Mouse (Mus musculus): ENCODE measurements at regions not wholly inside any gene's neighbourhood (a gene's known extent, or its start where the extent isn't known, plus 50 kb on each side); places are given as distances from the start of the nearest gene placed in this dataset.

DNA sequence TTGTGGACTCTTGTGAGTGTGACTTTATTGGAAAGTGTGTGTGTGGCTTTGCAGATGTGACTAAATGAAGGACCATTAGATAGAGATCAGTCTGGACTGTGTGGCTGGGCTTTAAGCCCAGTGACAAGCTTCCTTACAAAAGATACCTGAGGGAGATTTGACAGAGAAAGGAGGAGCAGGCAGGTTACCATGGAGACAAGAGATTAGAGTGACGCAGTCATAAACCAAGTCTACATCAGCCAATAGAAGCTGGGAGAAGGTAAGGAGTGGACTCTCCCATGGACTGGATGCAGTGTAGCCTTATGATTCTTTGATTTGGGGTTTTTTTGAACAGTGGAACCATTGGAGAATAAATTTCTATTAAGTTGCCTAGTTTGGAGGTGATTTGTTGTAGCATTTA is 181.6 kb upstream of the Gm6793 start:
- no peak for DNase-seq

GRCm38 (mm10) chr8:112195880-112196279 is 181.0 kb upstream of the Gm6793 start:
- DNase-seq, result no peak

DNA sequence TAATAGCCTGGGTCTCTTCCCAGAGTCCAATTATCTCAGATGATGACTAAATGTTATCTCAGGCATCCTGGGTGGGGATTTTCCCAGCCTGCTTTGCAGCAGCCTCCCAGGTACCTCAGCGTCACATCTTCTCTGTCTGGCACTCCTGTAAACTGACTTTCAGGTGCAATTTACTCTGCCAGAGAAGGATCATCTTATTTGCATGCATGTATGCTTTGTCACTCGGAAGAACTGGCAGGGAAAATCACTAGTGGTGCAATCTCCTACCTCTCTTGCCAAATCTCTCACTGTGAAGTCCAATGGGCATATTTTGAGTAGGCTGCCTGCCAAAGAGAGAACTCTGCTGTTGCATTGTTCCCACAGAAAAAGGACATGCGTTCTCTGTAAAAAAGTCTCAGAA is 177.0 kb upstream of the Gm6793 start:
- no peak for DNase-seq

DNA sequence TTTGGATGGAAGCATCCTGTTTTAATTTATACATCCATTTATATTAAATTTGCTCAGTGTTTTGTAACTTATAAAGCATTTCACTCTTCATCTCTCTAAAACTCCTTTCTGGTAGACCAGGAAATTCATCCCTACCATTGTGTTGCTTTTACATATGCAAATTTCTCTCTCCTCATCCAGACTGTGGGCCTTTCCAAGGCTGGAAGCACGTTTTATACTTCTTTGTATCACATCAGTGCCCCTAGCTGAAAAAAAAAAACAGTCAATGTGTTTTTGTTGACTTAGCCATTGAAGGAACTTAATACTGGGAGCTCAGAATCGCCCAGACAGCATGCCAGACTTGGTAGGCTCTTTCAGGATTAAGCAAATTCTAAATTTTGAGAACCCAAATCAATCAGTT is 174.9 kb upstream of the Gm6793 start:
- DNase-seq, result no peak

GRCm38 (mm10) chr8:112170184-112170583 is 155.3 kb upstream of the Gm6793 start:
- DNase-seq, result no peak

DNA sequence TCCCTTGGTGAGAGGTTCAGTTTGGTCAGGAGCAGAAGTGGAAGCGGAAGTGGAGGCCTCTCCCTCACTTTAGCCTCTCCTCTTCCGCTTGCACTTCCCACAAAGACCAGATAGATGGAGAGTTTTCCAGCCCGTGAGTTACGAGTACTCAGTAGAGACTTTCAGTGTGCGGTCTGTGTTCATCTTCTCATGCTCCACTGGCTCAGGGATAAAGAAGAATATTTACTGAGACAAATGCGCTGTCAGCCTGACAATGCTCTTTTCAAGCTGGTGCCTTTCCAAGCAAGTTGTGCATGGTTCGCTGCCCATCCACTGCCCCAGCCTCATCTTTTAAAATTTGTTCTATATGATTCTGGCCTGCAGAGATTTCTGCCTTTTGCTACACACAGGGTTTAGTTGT is 141.8 kb upstream of the Gm6793 start:
- DNase-seq, result no peak

DNA sequence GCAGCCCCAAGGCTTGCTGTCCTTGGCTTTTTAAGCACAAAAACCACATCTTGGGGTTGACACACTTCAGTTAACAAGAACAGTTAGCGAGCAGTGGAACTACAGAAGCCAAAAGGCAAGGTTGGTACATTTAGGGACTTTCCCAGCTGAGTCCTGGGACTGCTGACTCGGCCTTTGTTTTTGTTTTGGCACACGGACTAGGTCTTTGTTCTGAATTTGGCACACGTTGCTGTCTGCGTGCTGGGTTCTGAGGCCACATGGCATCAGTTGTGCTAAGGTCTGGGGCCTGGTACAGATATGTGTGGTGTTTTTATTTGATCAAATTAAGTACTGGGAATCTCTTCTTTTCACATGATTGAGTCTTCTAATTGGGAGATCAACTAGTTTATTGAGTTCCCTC is 124.1 kb upstream of the Gm6793 start:
- DNase-seq, result no peak

DNA sequence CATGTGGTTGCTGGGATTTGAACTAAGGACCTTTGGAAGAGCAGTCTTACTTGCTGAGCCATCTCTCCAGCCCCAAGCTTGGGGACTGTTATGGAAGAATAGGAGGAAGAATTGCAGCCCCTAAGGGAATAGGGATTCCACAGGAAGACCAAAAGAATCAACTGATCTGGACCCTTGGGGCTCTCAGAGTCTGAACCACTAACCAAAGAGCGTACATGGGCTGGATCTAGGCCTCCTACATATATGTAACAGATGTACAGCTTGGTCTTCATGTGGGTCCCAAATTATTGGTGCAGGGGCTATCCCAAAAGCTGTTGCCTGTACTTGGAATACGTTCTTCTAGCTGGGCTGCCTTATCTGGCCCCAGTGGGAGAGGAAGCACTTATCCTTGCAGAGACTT is 115.4 kb upstream of the Gm6793 start:
- DNase-seq, result no peak

DNA sequence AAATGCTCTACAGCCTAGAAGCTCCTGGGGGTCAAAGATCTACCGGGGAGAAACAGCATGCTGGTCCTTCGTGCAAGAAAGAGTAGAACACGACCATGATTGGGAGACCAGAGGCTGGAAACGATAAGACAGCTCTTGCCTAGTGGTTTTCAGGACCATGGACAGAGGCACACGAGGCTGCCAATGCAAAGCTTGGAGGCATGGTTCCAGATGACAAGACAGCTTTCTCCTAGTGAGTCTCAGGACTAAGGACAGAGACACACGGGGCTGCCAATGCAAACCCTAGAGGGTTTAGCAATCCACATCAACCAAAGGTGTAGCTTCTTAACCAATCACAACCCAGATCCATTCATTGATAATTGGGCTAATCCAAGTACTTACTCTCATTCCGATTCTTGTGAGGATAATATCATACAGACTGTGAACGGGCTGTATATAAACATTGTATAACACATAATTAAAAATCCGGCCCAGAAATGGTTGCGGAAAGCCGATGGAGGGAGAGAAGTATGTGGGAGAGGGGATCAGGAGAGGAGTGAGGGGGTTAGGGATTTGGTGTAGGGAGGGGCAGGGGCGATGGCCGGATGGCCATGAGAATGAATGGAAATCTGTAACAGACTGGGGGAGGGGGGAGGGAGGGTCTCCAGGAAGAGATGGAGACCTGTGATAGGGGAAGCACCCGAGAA is 114.1 kb upstream of the Gm6793 start:
- DNase-seq, result peak; percentile 77

DNA sequence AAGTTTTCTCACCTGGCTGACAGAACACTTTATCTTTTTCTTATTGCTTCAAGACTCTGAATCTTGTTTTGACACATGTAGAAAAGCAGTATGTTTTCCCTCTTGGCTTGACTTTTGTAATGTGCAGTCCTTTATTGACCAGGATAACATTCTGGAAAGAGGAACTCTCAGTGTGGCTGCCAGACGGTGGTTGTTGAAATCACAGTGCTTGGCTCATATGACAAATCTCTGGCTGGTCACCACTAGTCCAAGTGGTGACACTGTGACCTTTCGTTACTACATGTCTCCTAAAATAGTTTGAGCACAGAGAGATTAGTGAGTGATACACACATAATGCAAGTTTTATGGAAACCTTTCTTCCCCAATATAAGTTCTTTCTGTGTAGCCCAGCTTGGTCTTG is 97.1 kb upstream of the Gm6793 start:
- DNase-seq, result no peak

DNA sequence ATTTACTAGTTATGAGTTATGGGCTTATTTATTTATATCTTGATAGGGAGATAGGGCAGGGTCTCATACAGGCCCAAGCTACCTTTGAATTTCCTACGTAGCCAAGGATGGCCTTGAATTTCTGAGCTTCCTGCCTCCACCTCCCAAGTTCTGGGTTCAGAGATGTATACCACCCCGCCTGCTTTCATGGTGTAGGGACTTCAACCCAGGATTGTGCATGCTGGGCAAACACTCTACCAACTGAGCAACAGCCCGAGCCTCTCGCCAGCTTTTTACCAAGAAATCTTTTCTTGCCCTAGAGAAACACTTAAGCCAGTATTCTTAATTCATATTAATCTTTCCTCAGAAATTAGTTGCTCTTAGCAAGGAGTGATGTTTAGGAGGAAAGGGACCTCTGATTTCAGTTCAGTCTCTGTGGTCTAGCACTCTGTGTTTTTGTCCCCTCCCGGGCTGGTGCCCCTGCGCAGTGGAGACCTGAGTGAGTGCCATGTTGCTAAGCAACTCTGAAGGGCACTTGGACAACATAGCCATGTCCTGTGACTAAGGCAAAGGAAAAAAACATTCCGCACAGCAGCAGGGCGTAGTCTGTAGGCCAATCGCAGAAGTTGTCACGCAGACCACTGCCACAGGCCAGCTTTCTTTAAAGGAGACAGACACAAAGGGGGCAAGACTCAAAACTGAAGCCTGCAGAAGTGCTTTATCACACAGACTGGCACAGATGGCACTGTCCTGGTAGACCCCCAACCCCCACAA is 83.2 kb upstream of the Gm6793 start:
- peak; percentile 71 for DNase-seq

GRCm38 (mm10) chr8:112094881-112095280 is 80.0 kb upstream of the Gm6793 start:
- DNase-seq, result no peak

DNA sequence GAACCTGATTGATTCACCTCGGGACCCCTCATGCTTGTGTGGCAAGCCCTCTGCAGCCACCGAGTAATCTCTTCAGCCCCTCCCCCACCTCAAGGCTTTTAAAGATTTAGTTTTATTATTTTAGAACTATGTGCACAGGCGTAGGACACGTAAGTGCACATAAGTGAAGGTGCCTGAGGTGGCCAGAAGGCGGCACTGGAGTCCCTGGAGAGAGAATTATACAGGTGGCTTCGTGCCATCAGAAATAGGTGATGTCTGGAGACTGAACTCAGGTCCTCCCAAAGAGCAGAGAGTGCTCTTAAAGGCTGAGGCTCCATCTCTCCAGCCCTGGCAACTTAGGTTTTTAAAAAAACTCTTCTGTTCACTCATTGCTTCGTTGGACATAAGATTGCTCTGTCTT is 78.7 kb upstream of the Gm6793 start:
- DNase-seq, result peak; percentile 9

- DNase-seq, result no peak
Observed at GRCm38 (mm10) chr8:112092831-112093230, 78.0 kb upstream of the Gm6793 start.

GRCm38 (mm10) chr8:112078621-112079020 is 63.8 kb upstream of the Gm6793 start:
- DNase-seq, result no peak

DNA sequence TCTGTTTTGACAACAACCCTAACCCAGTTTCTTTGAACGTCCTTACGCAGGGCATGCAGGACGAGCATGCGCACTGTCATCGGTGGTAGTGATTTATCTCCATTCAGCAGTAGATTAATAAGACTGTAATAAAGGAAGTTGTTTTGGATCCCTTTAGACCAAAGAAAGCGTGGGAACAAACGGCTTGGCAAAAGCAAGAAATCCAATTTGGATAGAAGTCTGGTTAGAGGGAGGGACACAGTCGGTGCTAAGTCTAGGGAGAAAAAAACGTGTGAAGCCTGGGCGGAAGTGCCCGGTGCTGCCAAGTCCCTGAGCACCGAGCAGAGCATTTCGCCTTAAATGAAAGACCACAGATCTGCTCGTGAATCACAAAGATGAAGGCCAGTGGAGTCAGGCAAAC is 57.4 kb upstream of the Gm6793 start:
- no peak for DNase-seq

DNA sequence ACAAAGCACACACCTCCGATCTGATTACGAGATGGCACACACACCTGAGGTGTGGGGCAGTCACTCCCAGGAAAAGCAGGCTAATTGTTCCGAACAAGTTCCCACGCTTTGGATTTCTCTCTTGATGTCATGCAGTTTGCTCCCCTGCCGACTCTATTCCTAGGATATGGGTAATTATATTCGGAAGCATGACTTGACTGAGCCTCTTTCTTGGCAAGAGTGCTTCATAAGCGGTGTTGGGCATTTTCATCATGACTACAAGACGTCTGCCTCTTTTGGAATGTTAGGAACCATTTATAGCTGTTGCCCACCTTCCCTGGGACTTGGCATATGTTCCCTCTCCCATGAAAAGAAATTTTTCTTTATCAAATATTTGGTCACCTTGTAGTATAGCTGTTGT is 55.4 kb upstream of the Gm6793 start:
- DNase-seq, result no peak
